Mouse (Mus musculus): Measurements from ENCODE around the gene Naaladl2.

DNA sequence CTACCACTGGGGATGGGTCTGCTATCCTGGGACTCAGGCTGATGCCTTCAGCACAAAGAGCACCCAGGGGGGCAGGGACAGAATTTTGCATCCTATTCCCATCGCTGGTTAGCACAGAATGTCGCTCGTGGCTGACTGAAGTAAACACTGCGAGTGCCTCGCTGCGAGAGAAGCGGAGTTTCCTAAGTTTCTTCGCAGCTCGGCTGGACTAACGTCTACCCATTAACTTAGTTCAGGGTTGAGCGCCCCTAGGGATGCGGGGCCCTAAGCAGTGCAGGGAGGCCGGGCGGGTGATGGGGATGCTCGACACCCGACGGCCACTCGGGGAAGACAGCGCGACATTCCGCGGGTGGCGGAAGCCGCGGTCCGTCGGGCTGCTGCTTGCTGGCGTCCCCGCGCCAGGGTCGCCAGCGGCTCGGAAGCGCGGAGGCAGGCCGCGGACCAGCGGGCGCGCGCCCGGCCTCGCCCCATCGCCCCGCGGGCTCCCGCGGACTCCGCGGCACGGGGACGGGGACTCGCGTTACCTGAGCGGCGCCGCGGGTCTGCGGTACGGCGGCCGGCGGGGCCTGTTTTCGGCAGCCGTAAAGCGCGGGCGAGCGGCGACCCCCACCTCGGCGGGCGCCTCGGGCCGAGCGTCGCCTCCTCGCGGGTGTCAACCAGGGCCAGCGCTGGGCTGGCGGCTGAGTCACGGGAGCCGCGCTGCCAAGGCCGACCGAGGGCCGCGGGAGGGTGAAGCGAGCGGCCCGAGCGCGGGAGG, at the start of gene Naaladl2:
- no peak for TF ChIP-seq POLR2A (IDR thresholded peaks at IDR 0.05; ENCODE audit: borderline replicate concordance, insufficient read depth, low read length)
- TF ChIP-seq CTCF (IDR thresholded peaks at IDR 0.05; ENCODE audit: borderline replicate concordance, insufficient read depth, low read depth, low read length) = no peak
